Mouse (Mus musculus): ENCODE measurements around the gene Zfp108. TPM values are rescaled to one million over a fixed set of nuclear protein-coding genes. Genes with fewer than 3 reads are reported as not detected.

The Zfp108 gene
- total RNA-seq, 2 experiments from 2014 or later: not detected

Other genes with a start within 250 kb of the Zfp108 start
- gene Vmn1r183, start 201.5 kb upstream of the Zfp108 start, total RNA-seq (2015; ENCODE audit: low replicate concordance): not detected in 2 replicates
- gene Vmn1r183, start 201.5 kb upstream of the Zfp108 start, total RNA-seq (2017; ENCODE audit: low replicate concordance): not detected in 2 replicates
- 16.6 and 25.2 TPM in 2 replicates for gene Zfp180, start 172.9 kb upstream of the Zfp108 start, total RNA-seq (2015; ENCODE audit: low replicate concordance)
- gene Zfp180, start 172.9 kb upstream of the Zfp108 start, total RNA-seq (2017; ENCODE audit: low replicate concordance): 19.4 and 20.3 TPM in 2 replicates
- 3.2 and 4.2 TPM in 2 replicates for gene Zfp112, start 142.5 kb upstream of the Zfp108 start, total RNA-seq (2015; ENCODE audit: low replicate concordance)
- gene Zfp112, start 142.5 kb upstream of the Zfp108 start, total RNA-seq (2017; ENCODE audit: low replicate concordance): 1.3 and 2.3 TPM in 2 replicates
- gene Zfp235, start 120.6 kb upstream of the Zfp108 start, total RNA-seq (2015; ENCODE audit: low replicate concordance): 5.4 TPM in 1 of 2 replicates, not detected in the other
- not detected in 2 replicates for gene Zfp235, start 120.6 kb upstream of the Zfp108 start, total RNA-seq (2017; ENCODE audit: low replicate concordance)
- 0.42 TPM in 1 of 2 replicates, not detected in the other for gene Zfp114, start 79.7 kb upstream of the Zfp108 start, total RNA-seq (2015; ENCODE audit: low replicate concordance)
- gene Zfp114, start 79.7 kb upstream of the Zfp108 start, total RNA-seq (2017; ENCODE audit: low replicate concordance): not detected in 2 replicates
- 0.72 and 4.2 TPM in 2 replicates for gene Zfp111, start 43.4 kb upstream of the Zfp108 start, total RNA-seq (2015; ENCODE audit: low replicate concordance)
- gene Zfp111, start 43.4 kb upstream of the Zfp108 start, total RNA-seq (2017; ENCODE audit: low replicate concordance): 0.51 and 1.1 TPM in 2 replicates
- gene Zfp109, start 17.2 kb upstream of the Zfp108 start, total RNA-seq (2015; ENCODE audit: low replicate concordance): 1.3 TPM in 1 of 2 replicates, not detected in the other
- 1.3 TPM in 1 of 2 replicates, not detected in the other for gene Zfp109, start 17.2 kb upstream of the Zfp108 start, total RNA-seq (2017; ENCODE audit: low replicate concordance)
- not detected in 2 replicates for gene Zfp93, start 15.6 kb downstream of the Zfp108 start, total RNA-seq (2015; ENCODE audit: low replicate concordance)
- gene Zfp93, start 15.6 kb downstream of the Zfp108 start, total RNA-seq (2017; ENCODE audit: low replicate concordance): 0.39 and 0.83 TPM in 2 replicates
- gene Zfp61, start 46.4 kb downstream of the Zfp108 start, total RNA-seq (2015; ENCODE audit: low replicate concordance): 1.1 and 2.5 TPM in 2 replicates
- 1.8 TPM in 1 of 2 replicates, not detected in the other for gene Zfp61, start 46.4 kb downstream of the Zfp108 start, total RNA-seq (2017; ENCODE audit: low replicate concordance)
- gene Zfp94, start 61.9 kb downstream of the Zfp108 start, total RNA-seq (2015; ENCODE audit: low replicate concordance): 0.72 TPM in 1 of 2 replicates, not detected in the other
- gene Zfp94, start 61.9 kb downstream of the Zfp108 start, total RNA-seq (2017; ENCODE audit: low replicate concordance): 0.39 TPM in 1 of 2 replicates, not detected in the other
- gene Tescl, start 79.1 kb downstream of the Zfp108 start, total RNA-seq (2015; ENCODE audit: low replicate concordance): not detected in 2 replicates
- not detected in 2 replicates for gene Tescl, start 79.1 kb downstream of the Zfp108 start, total RNA-seq (2017; ENCODE audit: low replicate concordance)
- gene Lypd5, start 94.4 kb downstream of the Zfp108 start, total RNA-seq (2015; ENCODE audit: low replicate concordance): not detected in 2 replicates
- gene Lypd5, start 94.4 kb downstream of the Zfp108 start, total RNA-seq (2017; ENCODE audit: low replicate concordance): not detected in 2 replicates
- 237 and 287 TPM in 2 replicates for gene Kcnn4, start 115.5 kb downstream of the Zfp108 start, total RNA-seq (2015; ENCODE audit: low replicate concordance)
- 417 and 443 TPM in 2 replicates for gene Kcnn4, start 115.5 kb downstream of the Zfp108 start, total RNA-seq (2017; ENCODE audit: low replicate concordance)
- 33.9 and 52.0 TPM in 2 replicates for gene Smg9, start 144.8 kb downstream of the Zfp108 start, total RNA-seq (2015; ENCODE audit: low replicate concordance)
- gene Smg9, start 144.8 kb downstream of the Zfp108 start, total RNA-seq (2017; ENCODE audit: low replicate concordance): 25.2 and 42.7 TPM in 2 replicates
- not detected in 2 replicates for gene Irgc1, start 197.5 kb downstream of the Zfp108 start, total RNA-seq (2015; ENCODE audit: low replicate concordance)
- not detected in 2 replicates for gene Irgc1, start 197.5 kb downstream of the Zfp108 start, total RNA-seq (2017; ENCODE audit: low replicate concordance)
- 2.9 and 6.1 TPM in 2 replicates for gene Plaur, start 207.7 kb downstream of the Zfp108 start, total RNA-seq (2015; ENCODE audit: low replicate concordance)
- 1.1 and 7.2 TPM in 2 replicates for gene Plaur, start 207.7 kb downstream of the Zfp108 start, total RNA-seq (2017; ENCODE audit: low replicate concordance)
- gene Cadm4, start 227.2 kb downstream of the Zfp108 start, total RNA-seq (2015; ENCODE audit: low replicate concordance): not detected in 2 replicates
- gene Cadm4, start 227.2 kb downstream of the Zfp108 start, total RNA-seq (2017; ENCODE audit: low replicate concordance): not detected in 2 replicates

All from erythroid progenitor cell, adult 5-6 weeks (primary cell).